Mouse (Mus musculus) frontal cortex, postnatal 25 days (tissue): ENCODE data around the gene Sesn2.
A peak's percentile ranks its signal among the peaks of the same experiment; 100 is the strongest.
"Not testable (repeated sequence)": the region's sequence is repeated elsewhere in the genome, so short reads cannot be mapped to it uniquely, and the experiment has no call there.

Experiments
- DNase-seq, 2 experiments: peaks; one replicate each; pipeline ENCODE4 v3.0.0; 2022; ENCODE audit warnings: low spot score in 2 of 2

The Sesn2 gene

GRCm38 (mm10) chr4:132482956-132483608 lies 27.2 kb downstream of the Sesn2 start:
- DNase-seq: no peak

GRCm38 (mm10) chr4:132482104-132482503 lies 28.2 kb downstream of the Sesn2 start:
- DNase-seq: not testable (repeated sequence)

GRCm38 (mm10) chr4:132477833-132478232 lies 32.5 kb downstream of the Sesn2 start:
- DNase-seq: no peak

GRCm38 (mm10) chr4:132475895-132476878 lies 34.1 kb downstream of the Sesn2 start:
- DNase-seq: no peak

- no peak for DNase-seq
Measured at GRCm38 (mm10) chr4:132474631-132475030, 35.7 kb downstream of the Sesn2 start.

- DNase-seq: no peak
Measured at GRCm38 (mm10) chr4:132473411-132473810, 36.9 kb downstream of the Sesn2 start.

GRCm38 (mm10) chr4:132469873-132470272 lies 40.4 kb downstream of the Sesn2 start:
- no peak for DNase-seq

GRCm38 (mm10) chr4:132464255-132464613 lies 46.1 kb downstream of the Sesn2 start:
- no peak for DNase-seq

GRCm38 (mm10) chr4:132463430-132464254 lies 46.7 kb downstream of the Sesn2 start, which contains the start of gene Med18:
Med18 (minus strand) TSS chr4:132463921.
- DNase-seq: peak; percentile 88 to 91

GRCm38 (mm10) chr4:132462836-132463235 lies 47.5 kb downstream of the Sesn2 start:
- DNase-seq: no peak

- no peak for DNase-seq
Measured at GRCm38 (mm10) chr4:132460225-132460624, 50.1 kb downstream of the Sesn2 start.

GRCm38 (mm10) chr4:132455561-132455960 lies 54.7 kb downstream of the Sesn2 start:
- DNase-seq: no peak

GRCm38 (mm10) chr4:132455146-132455545 lies 55.2 kb downstream of the Sesn2 start:
- no peak for DNase-seq

GRCm38 (mm10) chr4:132454216-132454615 lies 56.1 kb downstream of the Sesn2 start:
- DNase-seq: no peak

GRCm38 (mm10) chr4:132449778-132450177 lies 60.5 kb downstream of the Sesn2 start:
- no peak for DNase-seq

GRCm38 (mm10) chr4:132446105-132446504 lies 64.2 kb downstream of the Sesn2 start:
- no peak for DNase-seq

GRCm38 (mm10) chr4:132444516-132444915 lies 65.8 kb downstream of the Sesn2 start:
- DNase-seq: no peak
